Mouse (Mus musculus): Measurements from ENCODE around the gene Zbtb16. TPM values are rescaled to one million over a fixed set of nuclear protein-coding genes. Genes with fewer than 3 reads are reported as not detected.

Zbtb16 gene
- polyA plus RNA-seq, 1 experiment: not detected

GRCm38 (mm10) chr9:48675151-48675790 lies 160.8 kb downstream of the Zbtb16 start:
- no peaks in the 10 kb centered on the region for H3K4me1 ChIP-seq (ENCODE audit: control insufficient read depth, insufficient read depth, low read length)
- no peak overlapping the region for H3K27ac ChIP-seq (ENCODE audit: insufficient read depth, low read length)
- no peak for TF ChIP-seq CTCF (IDR thresholded peaks at IDR 0.05; ENCODE audit: borderline replicate concordance, insufficient read depth, low read length)
- no peak for TF ChIP-seq POLR2A (IDR thresholded peaks at IDR 0.05; ENCODE audit: low read depth, low read length)
- no peak overlapping the region for H3K4me3 ChIP-seq (ENCODE audit: insufficient read depth, low read length)

- Histone ChIP-seq H3K4me3 (ENCODE audit: insufficient read depth, low read length) (no peak overlapping the region), H3K27ac (ENCODE audit: insufficient read depth, low read length) (no peak overlapping the region), H3K4me1 (ENCODE audit: control insufficient read depth, insufficient read depth, low read length) (no peaks in the 10 kb centered on the region)
- no peak for TF ChIP-seq POLR2A (IDR thresholded peaks at IDR 0.05; ENCODE audit: low read depth, low read length)
- TF ChIP-seq CTCF (IDR thresholded peaks at IDR 0.05; ENCODE audit: borderline replicate concordance, insufficient read depth, low read length): no peak
Observed at GRCm38 (mm10) chr9:48674359-48675015, 161.5 kb downstream of the Zbtb16 start.

GRCm38 (mm10) chr9:48673804-48674203 lies 162.2 kb downstream of the Zbtb16 start:
- H3K27ac ChIP-seq (ENCODE audit: insufficient read depth, low read length): no peak overlapping the region
- H3K4me3 ChIP-seq (ENCODE audit: insufficient read depth, low read length): no peak overlapping the region
- no peaks in the 10 kb centered on the region for H3K4me1 ChIP-seq (ENCODE audit: control insufficient read depth, insufficient read depth, low read length)
- TF ChIP-seq POLR2A (IDR thresholded peaks at IDR 0.05; ENCODE audit: low read depth, low read length): no peak

- Histone ChIP-seq H3K4me3 (ENCODE audit: insufficient read depth, low read length) (no peak overlapping the region), H3K4me1 (ENCODE audit: control insufficient read depth, insufficient read depth, low read length) (no peaks in the 10 kb centered on the region), H3K27ac (ENCODE audit: insufficient read depth, low read length) (no peak overlapping the region)
- TF ChIP-seq POLR2A (IDR thresholded peaks at IDR 0.05; ENCODE audit: low read depth, low read length) (no peak), CTCF (IDR thresholded peaks at IDR 0.05; ENCODE audit: borderline replicate concordance, insufficient read depth, low read length) (no peak)
Observed at GRCm38 (mm10) chr9:48673213-48673612, 162.8 kb downstream of the Zbtb16 start.

GRCm38 (mm10) chr9:48671841-48672240 lies 164.2 kb downstream of the Zbtb16 start:
- Histone ChIP-seq H3K27ac (ENCODE audit: insufficient read depth, low read length) (no peak overlapping the region), H3K4me1 (ENCODE audit: control insufficient read depth, insufficient read depth, low read length) (no peaks in the 10 kb centered on the region), H3K4me3 (ENCODE audit: insufficient read depth, low read length) (no peak overlapping the region)
- TF ChIP-seq POLR2A (IDR thresholded peaks at IDR 0.05; ENCODE audit: low read depth, low read length): no peak
- no peak for TF ChIP-seq CTCF (IDR thresholded peaks at IDR 0.05; ENCODE audit: borderline replicate concordance, insufficient read depth, low read length)

- Histone ChIP-seq H3K4me3 (ENCODE audit: insufficient read depth, low read length) (no peak overlapping the region), H3K27ac (ENCODE audit: insufficient read depth, low read length) (no peak overlapping the region), H3K4me1 (ENCODE audit: control insufficient read depth, insufficient read depth, low read length) (no peaks in the 10 kb centered on the region)
- TF ChIP-seq CTCF (IDR thresholded peaks at IDR 0.05; ENCODE audit: borderline replicate concordance, insufficient read depth, low read length) (no peak), POLR2A (IDR thresholded peaks at IDR 0.05; ENCODE audit: low read depth, low read length) (no peak)
Observed at GRCm38 (mm10) chr9:48670156-48670555, 165.9 kb downstream of the Zbtb16 start.

GRCm38 (mm10) chr9:48669672-48670071 lies 166.3 kb downstream of the Zbtb16 start:
- no peak for TF ChIP-seq CTCF (IDR thresholded peaks at IDR 0.05; ENCODE audit: borderline replicate concordance, insufficient read depth, low read length)
- no peak for TF ChIP-seq POLR2A (IDR thresholded peaks at IDR 0.05; ENCODE audit: low read depth, low read length)
- Histone ChIP-seq H3K4me3 (ENCODE audit: insufficient read depth, low read length) (no peak overlapping the region), H3K27ac (ENCODE audit: insufficient read depth, low read length) (no peak overlapping the region), H3K4me1 (ENCODE audit: control insufficient read depth, insufficient read depth, low read length) (no peaks in the 10 kb centered on the region)

GRCm38 (mm10) chr9:48666702-48667101 lies 169.3 kb downstream of the Zbtb16 start:
- Histone ChIP-seq H3K27ac (ENCODE audit: insufficient read depth, low read length) (no peak overlapping the region), H3K4me1 (ENCODE audit: control insufficient read depth, insufficient read depth, low read length) (no peaks in the 10 kb centered on the region), H3K4me3 (ENCODE audit: insufficient read depth, low read length) (no peak overlapping the region)
- TF ChIP-seq POLR2A (IDR thresholded peaks at IDR 0.05; ENCODE audit: low read depth, low read length) (no peak), CTCF (IDR thresholded peaks at IDR 0.05; ENCODE audit: borderline replicate concordance, insufficient read depth, low read length) (no peak)

GRCm38 (mm10) chr9:48663052-48663433 lies 173.0 kb downstream of the Zbtb16 start:
- no peak overlapping the region for H3K4me3 ChIP-seq (ENCODE audit: insufficient read depth, low read length)
- no peaks in the 10 kb centered on the region for H3K4me1 ChIP-seq (ENCODE audit: control insufficient read depth, insufficient read depth, low read length)
- no peak overlapping the region for H3K27ac ChIP-seq (ENCODE audit: insufficient read depth, low read length)
- TF ChIP-seq POLR2A (IDR thresholded peaks at IDR 0.05; ENCODE audit: low read depth, low read length) (no peak), CTCF (IDR thresholded peaks at IDR 0.05; ENCODE audit: borderline replicate concordance, insufficient read depth, low read length) (no peak)

GRCm38 (mm10) chr9:48662361-48663051 lies 173.5 kb downstream of the Zbtb16 start:
- H3K4me1 ChIP-seq (ENCODE audit: control insufficient read depth, insufficient read depth, low read length): no peaks in the 10 kb centered on the region
- H3K27ac ChIP-seq (ENCODE audit: insufficient read depth, low read length): no peak overlapping the region
- H3K4me3 ChIP-seq (ENCODE audit: insufficient read depth, low read length): no peak overlapping the region
- no peak for TF ChIP-seq CTCF (IDR thresholded peaks at IDR 0.05; ENCODE audit: borderline replicate concordance, insufficient read depth, low read length)
- TF ChIP-seq POLR2A (IDR thresholded peaks at IDR 0.05; ENCODE audit: low read depth, low read length): no peak
